Mouse (Mus musculus) stomach, embryonic 15.5 days (tissue): Measurements from ENCODE around the gene Osbpl5. TPM values are rescaled to one million over a fixed set of nuclear protein-coding genes. Genes with fewer than 3 reads are reported as not detected.
A peak's percentile ranks its signal among the peaks of the same experiment; 100 is the strongest.

ENCODE experiments used
- ATAC-seq: fragments of 200-750 bp; cut with Nextera tagmentation; 2 replicates; pipeline ENCODE4 v1.8.0; 2017; ENCODE audit warnings: low read depth, moderate number of reproducible peaks, moderate TSS enrichment; ENCODE audit not compliant: insufficient read depth, low FRiP score
- H3K27ac ChIP-seq: fragments of 300-500 bp; sonication (generic); 2 replicates; pipeline ENCODE4 v1.5.1; 2015; ENCODE audit warnings: mild to moderate bottlenecking, inconsistent platforms
- H3K27me3 ChIP-seq: fragments of 300-500 bp; sonication (generic); replicated peaks from 2 replicates; pipeline ENCODE4 v1.6.1; 2015; ENCODE audit warnings: inconsistent platforms
- H3K36me3 ChIP-seq: fragments of 300-500 bp; sonication (generic); 2 replicates; pipeline ENCODE4 v1.6.1; 2015; ENCODE audit warnings: inconsistent platforms
- H3K4me1 ChIP-seq: fragments of 300-500 bp; sonication (generic); 2 replicates; pipeline ENCODE4 v1.6.1; 2015; ENCODE audit warnings: inconsistent platforms
- H3K4me2 ChIP-seq: fragments of 300-500 bp; sonication (generic); 2 replicates; pipeline ENCODE4 v1.6.1; 2015; ENCODE audit warnings: mild to moderate bottlenecking, inconsistent platforms
- H3K4me3 ChIP-seq: fragments of 300-500 bp; sonication (generic); replicated peaks from 2 replicates; pipeline ENCODE4 v1.5.1; 2015; ENCODE audit warnings: inconsistent platforms
- H3K9ac ChIP-seq: fragments of 300-500 bp; sonication (generic); 2 replicates; pipeline ENCODE4 v1.6.1; 2015; ENCODE audit warnings: inconsistent platforms
- H3K9me3 ChIP-seq: fragments of 300-500 bp; sonication (generic); 2 replicates; pipeline ENCODE4 v1.6.1; 2016; ENCODE audit warnings: inconsistent platforms
- WGBS: fragments of 180-500 bp; shearing (Covaris S2); methylation state at CpG from one replicate; pipeline ENCODE4 v1.1.7; 2015; 5-methylcytosine and 5-hydroxymethylcytosine counted together
- polyA plus RNA-seq: library from polyadenylated mRNA; unstranded; fragments of >200 nt; fragmentation: Nextera tagmentation; extraction: Ambion mirVana; gene quantifications from 2 replicates; pipeline ENCODE4 v1.2.1, GENCODE M21; 2015

Osbpl5 gene
- polyA plus RNA-seq, 1 experiment from 2014 or later: 36.5 TPM

- Histone ChIP-seq H3K9ac (no peak overlapping the region), H3K27ac (no peak overlapping the region), H3K4me3 (no peak overlapping the region), H3K4me1 (peaks cover 14% of the 10 kb centered on the region; the same call in 1 of the 2 replicates), H3K4me2 (no peak overlapping the region), H3K27me3 (0 out of 2 replicates have a peak, but pooled peaks cover under 1% of the 10 kb centered on the region), H3K9me3 (no peaks in the 10 kb centered on the region), H3K36me3 (no peaks in the 10 kb centered on the region)
- no peak for ATAC-seq
- 79% methylated on average over 3 of the region's 3 CpGs for WGBS
These were observed 4.2 kb downstream of the Osbpl5 start for GRCm38 (mm10) chr7:143752606-143753005.

GRCm38 (mm10) chr7:143752056-143752455 is 4.7 kb downstream of the Osbpl5 start:
- H3K4me1 ChIP-seq: peaks cover 9% of the 10 kb centered on the region; the same call in 1 of the 2 replicates
- H3K9ac ChIP-seq: no peak overlapping the region
- no peak overlapping the region for H3K27ac ChIP-seq
- no peak overlapping the region for H3K4me3 ChIP-seq
- H3K4me2 ChIP-seq: no peak overlapping the region
- H3K36me3 ChIP-seq: no peaks in the 10 kb centered on the region
- 58% methylated on average over 4 of the region's 4 CpGs for WGBS
- no peak for ATAC-seq
- H3K27me3 ChIP-seq: no peaks in the 10 kb centered on the region
- no peaks in the 10 kb centered on the region for H3K9me3 ChIP-seq

- 63% methylated on average over 1 of the region's 1 CpGs for WGBS
These were observed 5.4 kb downstream of the Osbpl5 start for GRCm38 (mm10) chr7:143751380-143751779.

GRCm38 (mm10) chr7:143749045-143749444 is 7.7 kb downstream of the Osbpl5 start:
- Histone ChIP-seq H3K36me3 (no peaks in the 10 kb centered on the region), H3K27me3 (no peaks in the 10 kb centered on the region), H3K9me3 (no peaks in the 10 kb centered on the region), H3K4me3 (no peak overlapping the region), H3K9ac (no peak overlapping the region), H3K27ac (no peak overlapping the region), H3K4me2 (no peak overlapping the region), H3K4me1 (peaks cover 11% of the 10 kb centered on the region)
- 58% methylated on average over 3 of the region's 3 CpGs for WGBS
- no peak for ATAC-seq

More at GRCm38 (mm10) chr7:143751380-143751779, 5.4 kb downstream of the Osbpl5 start:
- no peak overlapping the region for H3K9ac ChIP-seq
- no peaks in the 10 kb centered on the region for H3K9me3 ChIP-seq
- H3K27me3 ChIP-seq: no peaks in the 10 kb centered on the region
- no peak overlapping the region for H3K27ac ChIP-seq
- H3K36me3 ChIP-seq: no peaks in the 10 kb centered on the region
- H3K4me1 ChIP-seq: peaks cover 5% of the 10 kb centered on the region; the same call in 1 of the 2 replicates
- ATAC-seq: no peak
- no peak overlapping the region for H3K4me3 ChIP-seq
- no peak overlapping the region for H3K4me2 ChIP-seq

- H3K27me3 ChIP-seq: no peaks in the 10 kb centered on the region
- ATAC-seq: peak; percentile 71; the same call in 1 of the 2 replicates
- no peak overlapping the region for H3K27ac ChIP-seq
- H3K9me3 ChIP-seq: no peaks in the 10 kb centered on the region
- peaks cover 11% of the 10 kb centered on the region for H3K4me1 ChIP-seq
- H3K4me3 ChIP-seq: no peak overlapping the region
- H3K9ac ChIP-seq: 0 out of 2 replicates have a peak overlapping the region, but pooled peaks have one; percentile 19
- WGBS: 3% methylated on average over 16 of the region's 16 CpGs
- H3K36me3 ChIP-seq: no peaks in the 10 kb centered on the region
- H3K4me2 ChIP-seq: peak overlapping the region; percentile 49
These were observed 8.5 kb downstream of the Osbpl5 start for GRCm38 (mm10) chr7:143748041-143748868.

- Histone ChIP-seq H3K4me3 (peak overlapping the region; percentile 73), H3K27ac (peak overlapping the region; percentile 88), H3K4me1 (peaks cover 40% of the 10 kb centered on the region), H3K36me3 (no peaks in the 10 kb centered on the region), H3K9ac (peak overlapping the region; percentile 88; the same call in 1 of the 2 replicates), H3K4me2 (peak overlapping the region; percentile 94), H3K27me3 (no peaks in the 10 kb centered on the region), H3K9me3 (no peaks in the 10 kb centered on the region)
- ATAC-seq: no peak
- WGBS: 12% methylated on average over 2 of the region's 2 CpGs
These were observed 16.1 kb downstream of the Osbpl5 start for GRCm38 (mm10) chr7:143740653-143741052.

- Histone ChIP-seq H3K27ac (peak overlapping the region; percentile 88), H3K4me2 (peak overlapping the region; percentile 94), H3K4me3 (peak overlapping the region; percentile 73), H3K9ac (peak overlapping the region; percentile 88), H3K36me3 (no peaks in the 10 kb centered on the region), H3K27me3 (no peaks in the 10 kb centered on the region), H3K4me1 (peaks cover 40% of the 10 kb centered on the region), H3K9me3 (no peaks in the 10 kb centered on the region)
- peak; percentile 89 for ATAC-seq
- 2% methylated on average over 38 of the region's 38 CpGs for WGBS
These were observed 17.0 kb downstream of the Osbpl5 start for GRCm38 (mm10) chr7:143739511-143740461.

GRCm38 (mm10) chr7:143738601-143739006 is 18.2 kb downstream of the Osbpl5 start:
- ATAC-seq: no peak
- H3K27me3 ChIP-seq: no peaks in the 10 kb centered on the region
- 27% methylated on average over 5 of the region's 5 CpGs for WGBS
- no peaks in the 10 kb centered on the region for H3K9me3 ChIP-seq
- 0 out of 2 replicates have a peak, but pooled peaks cover 5% of the 10 kb centered on the region for H3K36me3 ChIP-seq
- peak overlapping the region; percentile 94 for H3K4me2 ChIP-seq
- H3K4me3 ChIP-seq: peak overlapping the region; percentile 73
- H3K27ac ChIP-seq: peak overlapping the region; percentile 88
- H3K9ac ChIP-seq: peak overlapping the region; percentile 88; the same call in 1 of the 2 replicates
- H3K4me1 ChIP-seq: peaks cover 34% of the 10 kb centered on the region

- peak overlapping the region; percentile 88 for H3K27ac ChIP-seq
- 54% methylated on average over 6 of the region's 6 CpGs for WGBS
- 0 out of 2 replicates have a peak, but pooled peaks have one; percentile 5 for ATAC-seq
These were observed 18.6 kb downstream of the Osbpl5 start for GRCm38 (mm10) chr7:143738194-143738593.

GRCm38 (mm10) chr7:143733746-143734145 is 23.0 kb downstream of the Osbpl5 start:
- Histone ChIP-seq H3K9ac (no peak overlapping the region), H3K27me3 (no peaks in the 10 kb centered on the region), H3K9me3 (no peaks in the 10 kb centered on the region), H3K36me3 (0 out of 2 replicates have a peak, but pooled peaks cover 5% of the 10 kb centered on the region), H3K4me3 (no peak overlapping the region), H3K4me2 (no peak overlapping the region), H3K27ac (no peak overlapping the region), H3K4me1 (peaks cover 20% of the 10 kb centered on the region)
- no peak for ATAC-seq
- 94% methylated on average over 4 of the region's 4 CpGs for WGBS

More at GRCm38 (mm10) chr7:143738194-143738593, 18.6 kb downstream of the Osbpl5 start:
- Histone ChIP-seq H3K4me3 (peak overlapping the region; percentile 73), H3K9ac (no peak overlapping the region), H3K36me3 (0 out of 2 replicates have a peak, but pooled peaks cover 5% of the 10 kb centered on the region), H3K4me1 (peaks cover 34% of the 10 kb centered on the region), H3K4me2 (peak overlapping the region; percentile 94), H3K9me3 (no peaks in the 10 kb centered on the region), H3K27me3 (no peaks in the 10 kb centered on the region)

GRCm38 (mm10) chr7:143729886-143730285 is 26.9 kb downstream of the Osbpl5 start:
- H3K9ac ChIP-seq: no peak overlapping the region
- no peak overlapping the region for H3K27ac ChIP-seq
- no peak overlapping the region for H3K4me2 ChIP-seq
- WGBS: 60% methylated on average over 10 of the region's 10 CpGs
- 0 out of 2 replicates have a peak, but pooled peaks cover 3% of the 10 kb centered on the region for H3K4me1 ChIP-seq
- no peak overlapping the region for H3K4me3 ChIP-seq
- 0 out of 2 replicates have a peak, but pooled peaks cover 5% of the 10 kb centered on the region for H3K36me3 ChIP-seq
- H3K9me3 ChIP-seq: no peaks in the 10 kb centered on the region
- H3K27me3 ChIP-seq: no peaks in the 10 kb centered on the region
- no peak for ATAC-seq
